Mouse (Mus musculus) kidney, adult 2 months (tissue): ENCODE results near the gene Tmem115.
A peak's percentile ranks its signal among the peaks of the same experiment; 100 is the strongest.

Experiments
- CTCF ChIP-seq: fragments of 200-500 bp; conservative IDR thresholded peaks from 2 replicates; pipeline ENCODE4 v1.5.1; 2011; ENCODE audit warnings: low read depth, mild to moderate bottlenecking, control low read depth, low read length, moderate library complexity, mixed read lengths; ENCODE audit not compliant: insufficient read depth, insufficient read length
- POLR2A ChIP-seq: fragments of 200-500 bp; IDR thresholded peaks from one replicate; pipeline ENCODE4 v1.6.1; 2011; ENCODE audit warnings: low read depth, low read length, control low read depth

- no peak for TF ChIP-seq CTCF
- TF ChIP-seq POLR2A: peak; percentile 1
Measured at GRCm38 (mm10) chr9:107550491-107551116, 16.9 kb downstream of the Tmem115 start.
